Mouse (Mus musculus) CH12.LX (cell line): ENCODE data around the gene Atp9a. TPM values are rescaled to one million over a fixed set of nuclear protein-coding genes. Genes with fewer than 3 reads are reported as not detected.

Source experiments
- DNase-seq: peaks from one replicate; pipeline ENCODE4 v3.0.0-alpha.2; 2013; ENCODE audit errors: extremely low read depth
- H3K27ac ChIP-seq: 2 replicates; pipeline ENCODE4 v1.5.1; 2012; ENCODE audit warnings: low read depth, mild to moderate bottlenecking, control low read depth, moderate library complexity; ENCODE audit not compliant: insufficient read depth
- H3K27me3 ChIP-seq: replicated peaks from 2 replicates; pipeline ENCODE3; 2012; ENCODE audit warnings: inconsistent platforms
- H3K36me3 ChIP-seq, 2 experiments: replicated peaks in 1 of 2; 2 replicates each; pipeline versions ENCODE3 to v1.6.1; 2012; ENCODE audit warnings: inconsistent platforms in 1 of 2, low read length in 1 of 2, mild to moderate bottlenecking in 1 of 2, mixed read lengths in 1 of 2, moderate library complexity in 1 of 2; ENCODE audit not compliant: control insufficient read depth in 1 of 2, insufficient read depth in 1 of 2
- H3K4me1 ChIP-seq, 2 experiments: 2 replicates each; pipeline ENCODE4 v1.6.1; 2012; ENCODE audit warnings: inconsistent platforms in 1 of 2, moderate library complexity in 1 of 2; ENCODE audit not compliant: insufficient read depth in 2 of 2, control insufficient read depth in 1 of 2
- H3K4me2 ChIP-seq: 2 replicates; pipeline ENCODE4 v1.6.1; 2012; ENCODE audit warnings: low read depth, mild to moderate bottlenecking, control low read depth; ENCODE audit not compliant: poor library complexity, insufficient read depth, severe bottlenecking
- H3K4me3 ChIP-seq, 3 experiments: fragments of 150-350 bp in 1 of 3; sonication (generic) in 1 of 3; replicated peaks in 1 of 3; 2 replicates each; pipeline versions ENCODE3 to v1.5.1; 2011 to 2012; ENCODE audit warnings: low read depth in 2 of 3, low read length in 2 of 3, mild to moderate bottlenecking in 2 of 3, moderate library complexity in 2 of 3, control low read depth in 1 of 3, improper control_type of control experiment in 1 of 3, inconsistent platforms in 1 of 3, mixed read lengths in 1 of 3; ENCODE audit not compliant: poor library complexity in 1 of 3
- H3K79me2 ChIP-seq: replicated peaks from 2 replicates; pipeline ENCODE4 v1.6.1; 2012; ENCODE audit warnings: mild to moderate bottlenecking, moderate library complexity; ENCODE audit not compliant: control insufficient read depth, poor library complexity, insufficient read depth, severe bottlenecking; ENCODE audit errors: extremely low read depth
- H3K9ac ChIP-seq: 2 replicates; pipeline ENCODE4 v1.6.1; 2012; ENCODE audit warnings: low read depth, mild to moderate bottlenecking, control low read depth, moderate library complexity; ENCODE audit not compliant: insufficient read depth
- H3K9me3 ChIP-seq: replicated peaks from 2 replicates; pipeline ENCODE3; 2012; ENCODE audit warnings: low read length, inconsistent platforms, mixed read lengths
- BHLHE40 ChIP-seq: IDR thresholded peaks from 2 replicates; pipeline ENCODE4 v1.6.1; 2011; ENCODE audit warnings: mild to moderate bottlenecking, low read depth, low read length, improper control_type of control experiment
- CHD1 ChIP-seq: IDR thresholded peaks from 2 replicates; pipeline ENCODE4 v1.6.1; 2012; ENCODE audit warnings: low read depth, low read length, improper control_type of control experiment, inconsistent platforms
- CHD2 ChIP-seq: IDR thresholded peaks from 2 replicates; pipeline ENCODE4 v1.6.1; 2011; ENCODE audit warnings: low read length, improper control_type of control experiment
- E2F4 ChIP-seq: IDR thresholded peaks from 2 replicates; pipeline ENCODE4 v1.6.1; 2011; ENCODE audit warnings: low read depth, low read length, improper control_type of control experiment; ENCODE audit not compliant: insufficient replicate concordance
- EP300 ChIP-seq: IDR thresholded peaks from 2 replicates; pipeline ENCODE4 v1.6.1; 2011; ENCODE audit warnings: low read length, improper control_type of control experiment
- ETS1 ChIP-seq: conservative IDR thresholded peaks from 2 replicates; pipeline ENCODE4 v1.6.1; 2012; ENCODE audit warnings: low read depth, mild to moderate bottlenecking, inconsistent platforms, low read length, improper control_type of control experiment, moderate library complexity
- GABPA ChIP-seq: IDR thresholded peaks from 2 replicates; pipeline ENCODE4 v1.6.1; 2012; ENCODE audit warnings: low read depth, low read length, improper control_type of control experiment, inconsistent platforms; ENCODE audit not compliant: insufficient replicate concordance
- HCFC1 ChIP-seq: IDR thresholded peaks from 2 replicates; pipeline ENCODE4 v1.6.1; 2012; ENCODE audit warnings: low read depth, mild to moderate bottlenecking, inconsistent platforms, low read length, improper control_type of control experiment
- JUN ChIP-seq: IDR thresholded peaks from 2 replicates; pipeline ENCODE4 v1.6.1; 2011; ENCODE audit warnings: low read depth, mild to moderate bottlenecking, low read length, improper control_type of control experiment, moderate library complexity; ENCODE audit not compliant: insufficient read depth
- JUND ChIP-seq: conservative IDR thresholded peaks from 2 replicates; pipeline ENCODE4 v1.6.1; 2011; ENCODE audit warnings: low read depth, low read length, improper control_type of control experiment
- KAT2A ChIP-seq: IDR thresholded peaks from 2 replicates; pipeline ENCODE4 v1.6.1; 2012; ENCODE audit warnings: low read length, improper control_type of control experiment, inconsistent platforms; ENCODE audit not compliant: insufficient replicate concordance
- MAFK ChIP-seq: IDR thresholded peaks from 2 replicates; pipeline ENCODE4 v1.6.1; 2011; ENCODE audit warnings: low read length, improper control_type of control experiment; ENCODE audit not compliant: insufficient replicate concordance
- MAX ChIP-seq: IDR thresholded peaks from 2 replicates; pipeline ENCODE4 v1.6.1; 2011; ENCODE audit warnings: low read length, improper control_type of control experiment
- MEF2A ChIP-seq: IDR thresholded peaks from 2 replicates; pipeline ENCODE4 v1.6.1; 2014; ENCODE audit warnings: low read depth, mild to moderate bottlenecking, inconsistent platforms, low read length, improper control_type of control experiment, borderline replicate concordance
- MXI1 ChIP-seq: IDR thresholded peaks from 2 replicates; pipeline ENCODE4 v1.6.1; 2011; ENCODE audit warnings: mild to moderate bottlenecking, low read depth, low read length, improper control_type of control experiment
- MYC ChIP-seq: IDR thresholded peaks from 2 replicates; pipeline ENCODE4 v1.6.1; 2011; ENCODE audit warnings: low read depth, mild to moderate bottlenecking, improper control_type of control experiment, low read length
- NELFE ChIP-seq: IDR thresholded peaks from 2 replicates; pipeline ENCODE4 v1.6.1; 2011; ENCODE audit warnings: low read depth, low read length, improper control_type of control experiment
- NRF1 ChIP-seq: IDR thresholded peaks from 2 replicates; pipeline ENCODE4 v1.6.1; 2014; ENCODE audit warnings: low read depth, mild to moderate bottlenecking, inconsistent platforms, low read length, improper control_type of control experiment, moderate library complexity
- PAX5 ChIP-seq: IDR thresholded peaks from 2 replicates; pipeline ENCODE4 v1.6.1; 2012; ENCODE audit warnings: low read length, inconsistent platforms, mixed read lengths
- POLR2A ChIP-seq: IDR thresholded peaks from 2 replicates; pipeline ENCODE4 v1.6.1; 2011; ENCODE audit warnings: low read depth, mild to moderate bottlenecking, improper control_type of control experiment, low read length
- POLR2AphosphoS2 ChIP-seq: IDR thresholded peaks from 2 replicates; pipeline ENCODE4 v1.6.1; 2011; ENCODE audit warnings: low read depth, low read length, improper control_type of control experiment
- RAD21 ChIP-seq: IDR thresholded peaks from 2 replicates; pipeline ENCODE4 v1.6.1; 2011; ENCODE audit warnings: low read depth, mild to moderate bottlenecking, low read length, improper control_type of control experiment, moderate library complexity
- SMC3 ChIP-seq: IDR thresholded peaks from 2 replicates; pipeline ENCODE4 v1.6.1; 2011; ENCODE audit warnings: low read depth, low read length, improper control_type of control experiment
- TCF12 ChIP-seq: IDR thresholded peaks from 2 replicates; pipeline ENCODE4 v1.6.1; 2014; ENCODE audit warnings: low read depth, mild to moderate bottlenecking, inconsistent platforms, low read length, improper control_type of control experiment
- UBTF ChIP-seq: IDR thresholded peaks from 2 replicates; pipeline ENCODE4 v1.6.1; 2012; ENCODE audit warnings: low read depth, mild to moderate bottlenecking, inconsistent platforms, low read length, improper control_type of control experiment, moderate library complexity
- USF1 ChIP-seq: IDR thresholded peaks from 2 replicates; pipeline ENCODE4 v1.6.1; 2014; ENCODE audit warnings: low read depth, mild to moderate bottlenecking, inconsistent platforms, low read length, improper control_type of control experiment
- USF2 ChIP-seq: conservative IDR thresholded peaks from 2 replicates; pipeline ENCODE4 v1.6.1; 2011; ENCODE audit warnings: low read depth, low read length, improper control_type of control experiment
- ZC3H11A ChIP-seq: IDR thresholded peaks from 2 replicates; pipeline ENCODE4 v1.6.1; 2012; ENCODE audit warnings: low read depth, mild to moderate bottlenecking, inconsistent platforms, low read length, improper control_type of control experiment
- ZKSCAN1 ChIP-seq: IDR thresholded peaks from 2 replicates; pipeline ENCODE4 v1.6.1; 2012; ENCODE audit warnings: low read depth, inconsistent platforms, low read length, improper control_type of control experiment, borderline replicate concordance
- ZMIZ1 ChIP-seq: IDR thresholded peaks from 2 replicates; pipeline ENCODE4 v1.6.1; 2012; ENCODE audit warnings: low read depth, mild to moderate bottlenecking, inconsistent platforms, low read length, improper control_type of control experiment
- ZNF384 ChIP-seq: IDR thresholded peaks from 2 replicates; pipeline ENCODE4 v1.6.1; 2012; ENCODE audit warnings: low read depth, low read length, improper control_type of control experiment, inconsistent platforms
- dilution Hi-C: fragments of 300-500 bp; cut with MboI; formaldehyde crosslinking; loops from 2 replicates; pipeline ENCODE4 v1.14.3; 2020; ENCODE audit warnings: low sequenced_read_pairs; ENCODE audit not compliant: extremely low pct_unique_long_range_greater_than_20kb, extremely low pct_ligation_motif_present
- in situ Hi-C: fragments of 300-500 bp; cut with MboI; formaldehyde crosslinking; loops from 3 replicates; pipeline ENCODE4 v1.14.3; 2019; ENCODE audit warnings: low sequenced_read_pairs, low pct_ligation_motif_present, low pct_unique_long_range_greater_than_20kb, mixed read lengths
- polyA plus RNA-seq: library from polyadenylated mRNA; unstranded; fragments of >175 nt; gene quantifications from 2 replicates; pipeline ENCODE4 v1.2.1, GENCODE M21; 2012; ENCODE audit warnings: low read depth; ENCODE audit not compliant: insufficient read length
- total RNA-seq, 2 experiments: library from RNA; depleted of rRNA; stranded (reverse); fragments of 300-350 nt in 1 of 2; fragments of >200 nt in 1 of 2; gene quantifications; 2 replicates each; pipeline ENCODE4 v1.2.3; 2012 to 2014

Gene Atp9a
- total and polyA plus RNA-seq, 3 experiments = 18.9 to 43.7 (median 40.1) TPM

DNA sequence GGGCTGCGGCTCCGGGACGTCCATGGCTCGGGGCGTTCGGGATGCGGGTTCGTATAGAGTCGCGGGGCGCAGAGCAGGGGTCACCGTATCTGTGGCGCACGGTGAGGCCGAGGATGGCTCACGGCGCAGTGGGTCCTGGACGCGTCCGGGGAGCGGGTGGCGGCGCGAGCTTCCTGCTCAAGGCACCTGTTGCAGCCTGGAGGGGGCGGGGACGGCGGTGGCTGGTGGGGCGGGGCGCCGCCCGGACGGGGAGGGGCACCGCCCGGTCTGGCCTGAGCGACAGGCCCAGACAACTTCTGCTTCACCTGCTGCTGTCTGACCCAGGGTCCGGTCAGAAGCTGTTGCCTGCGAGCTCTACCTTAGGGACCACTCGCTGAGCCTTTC, 152.0 kb downstream of the Atp9a start:
- in situ Hi-C loops = loop anchor here (5.0 kb wide), 1 partner anchor 118 kb away; no protein-coding TSS in a partner anchor
- peaks cover 4% of the 10 kb centered on the region; the same call in 1 of the 2 replicates for H3K79me2 ChIP-seq
- peak; percentile 70 for DNase-seq
- H3K27ac ChIP-seq = peak overlapping the region; percentile 54
- peaks cover 0 to 20% of the 10 kb centered on the region in 2 experiments for H3K36me3 ChIP-seq
- H3K9me3 ChIP-seq = no peaks in the 10 kb centered on the region
- peaks cover 13 to 56% of the 10 kb centered on the region in 2 experiments for H3K4me1 ChIP-seq
- H3K4me2 ChIP-seq = peak overlapping the region; percentile 79; the same call in 1 of the 2 replicates
- no peaks in the 10 kb centered on the region for H3K27me3 ChIP-seq
- peak overlapping the region; percentile 69 to 74 (median 69) for H3K4me3 ChIP-seq
- TF ChIP-seq ZC3H11A (no peak), TCF12 (peak; percentile 42; the same call in 1 of the 2 replicates), CHD2 (no peak), ETS1 (no peak), UBTF (peak; percentile 21; the same call in 1 of the 2 replicates), MXI1 (no peak), KAT2A (no peak), JUN (no peak), EP300 (no peak), MAFK (no peak), POLR2A (peak; percentile 75), ZKSCAN1 (no peak), PAX5 (no peak), ZMIZ1 (peak; percentile 45; the same call in 1 of the 2 replicates), MAX (no peak), NELFE (peak; percentile 48), JUND (no peak), MEF2A (no peak), USF2 (no peak), POLR2AphosphoS2 (no peak), E2F4 (no peak), CHD1 (no peak), NRF1 (no peak), HCFC1 (no peak), ZNF384 (no peak), BHLHE40 (no peak), RAD21 (no peak), SMC3 (no peak), USF1 (no peak), GABPA (no peak), MYC (no peak)
- dilution Hi-C loops = no loop called here
- H3K9ac ChIP-seq = peak overlapping the region; percentile 53
